Mouse (Mus musculus) central nervous system, embryonic 18 days (tissue): ENCODE results near the gene Cdcp1. TPM values are rescaled to one million over a fixed set of nuclear protein-coding genes. Genes with fewer than 3 reads are reported as not detected.

Experiments used
- polyA plus RNA-seq: library from polyadenylated mRNA; depleted of rRNA; stranded (reverse); fragments of >200 nt; gene quantifications from 2 replicates; pipeline ENCODE4 v1.2.3, GENCODE M21; 2012; rRNA removed

Gene Cdcp1
- polyA plus RNA-seq = 0.52 and 1.1 TPM in 2 replicates

GRCm38 (mm10) chr9:123215621-123216440, at the start of gene Cdcp1:
TSS of gene Cdcp1 (minus strand) at chr9:123216038.

GRCm38 (mm10) chr9:123260611-123261021, 44.8 kb upstream of the Cdcp1 start, which contains the start of gene Tmem158:
TSS of gene Tmem158 (minus strand) at chr9:123260764.

GRCm38 (mm10) chr9:123150241-123151020, 65.4 kb downstream of the Cdcp1 start, which contains the start of gene Clec3b:
TSS of gene Clec3b (plus strand) at chr9:123150946.

Other genes with a start within 250 kb of the Cdcp1 start
- 23.3 and 24.8 TPM in 2 replicates for gene Tmem42, start 194.7 kb downstream of the Cdcp1 start, polyA plus RNA-seq
- gene Tgm4, start 181.3 kb downstream of the Cdcp1 start, polyA plus RNA-seq = 0.52 and 0.60 TPM in 2 replicates
- 72.1 and 72.9 TPM in 2 replicates for gene Zdhhc3, start 102.8 kb downstream of the Cdcp1 start, polyA plus RNA-seq
- 89.0 and 89.8 TPM in 2 replicates for gene Exosc7, start 102.8 kb downstream of the Cdcp1 start, polyA plus RNA-seq
- 10.1 and 14.0 TPM in 2 replicates for gene Clec3b, start 65.1 kb downstream of the Cdcp1 start, polyA plus RNA-seq
- gene Tmem158, start 44.7 kb upstream of the Cdcp1 start, polyA plus RNA-seq = 76.0 and 94.1 TPM in 2 replicates
- 650 and 695 TPM in 2 replicates for gene Lars2, start 150.9 kb upstream of the Cdcp1 start, polyA plus RNA-seq